Mouse (Mus musculus): ENCODE data around the gene Phf12. TPM values are rescaled to one million over a fixed set of nuclear protein-coding genes. Genes with fewer than 3 reads are reported as not detected.

Gene Phf12
- total and polyA plus RNA-seq, 2 experiments from 2014 or later = 7.3 to 25.1 TPM

DNA sequence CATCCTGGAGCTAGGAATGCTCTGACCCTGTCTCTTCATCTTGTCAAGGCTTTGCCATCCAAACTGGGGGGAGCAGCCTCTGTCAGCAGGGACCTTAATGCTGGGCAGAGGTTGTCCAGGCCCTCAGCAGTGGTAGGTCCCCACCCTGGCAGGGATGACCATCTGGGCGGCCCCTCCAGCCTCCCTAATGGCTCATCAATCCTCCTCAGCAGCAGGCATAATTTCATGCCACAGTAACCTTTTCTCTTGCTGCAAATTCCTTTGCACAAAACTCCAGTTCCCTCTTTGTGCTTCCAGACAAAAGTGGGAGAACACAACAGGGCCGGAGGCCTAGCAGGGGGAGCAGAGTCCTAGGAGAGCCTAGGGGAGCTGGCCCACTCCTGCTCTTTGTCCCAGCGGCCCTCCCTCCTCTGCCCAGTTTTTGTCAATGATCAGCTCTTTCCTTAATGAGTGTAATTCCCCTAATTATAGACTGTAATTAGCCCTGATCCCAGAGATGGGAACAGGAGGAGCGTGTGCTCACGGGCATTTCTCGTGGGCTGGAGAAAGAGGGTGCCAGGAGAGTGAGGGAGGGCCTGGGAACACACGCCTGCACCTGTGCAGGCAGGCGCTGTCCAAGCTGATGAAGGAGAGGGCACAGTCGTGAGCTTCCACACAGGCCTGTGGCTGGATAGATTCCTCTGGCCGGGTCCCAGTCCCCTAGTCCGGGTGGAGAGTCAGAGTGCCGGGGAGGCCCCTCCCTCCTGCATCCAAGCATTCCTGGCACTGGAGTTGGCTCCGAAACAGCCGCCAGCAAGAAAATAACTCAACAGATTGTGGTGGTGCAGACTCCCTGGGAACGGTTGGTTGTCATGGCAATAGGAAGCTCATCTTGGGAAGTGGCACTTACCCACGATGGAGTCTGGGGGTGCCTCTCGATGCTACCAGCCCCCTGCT is 17.2 kb upstream of the Phf12 start:
- DNase-seq (ENCODE audit: low spot score) (no peak), ATAC-seq (ENCODE audit: insufficient read depth, low read depth) (peak; percentile 65)
- H3K4me1 ChIP-seq (ENCODE audit: control insufficient read depth, insufficient read depth) = no peaks in the 10 kb centered on the region
- no peak overlapping the region for H3K9ac ChIP-seq (replicated peaks; ENCODE audit: low read depth, low read length)
- no peak for TF ChIP-seq EP300 (IDR thresholded peaks at IDR 0.05; ENCODE audit: low read depth)
- no peaks in the 10 kb centered on the region for H3K36me3 ChIP-seq (replicated peaks; ENCODE audit: control insufficient read depth, insufficient read depth, low read length)
- no peaks in the 10 kb centered on the region for H3K27me3 ChIP-seq (ENCODE audit: control insufficient read depth, insufficient read depth, low read length)
- H3K4me3 ChIP-seq (ENCODE audit: low read depth, low read length) = no peak overlapping the region
- no peak overlapping the region for H3K4me2 ChIP-seq (ENCODE audit: low read depth, low read length)
- no peaks in the 10 kb centered on the region for H3K9me3 ChIP-seq (replicated peaks; ENCODE audit: control insufficient read depth, low read length)
- 28% methylated on average over 17 of the region's 17 CpGs for WGBS
- H3K27ac ChIP-seq (ENCODE audit: low read depth) = no peak overlapping the region

- ATAC-seq (ENCODE audit: insufficient read depth, low read depth) = no peak
- DNase-seq (ENCODE audit: low spot score) = no peak
- H3K9ac ChIP-seq (replicated peaks; ENCODE audit: low read depth, low read length) = no peak overlapping the region
- H3K4me3 ChIP-seq (ENCODE audit: low read depth, low read length) = no peak overlapping the region
- no peak overlapping the region for H3K27ac ChIP-seq (ENCODE audit: low read depth)
- H3K9me3 ChIP-seq (replicated peaks; ENCODE audit: control insufficient read depth, low read length) = no peaks in the 10 kb centered on the region
- no peak overlapping the region for H3K4me2 ChIP-seq (ENCODE audit: low read depth, low read length)
- WGBS = 41% methylated on average over 5 of the region's 5 CpGs
- no peak for TF ChIP-seq CTCF (IDR thresholded peaks at IDR 0.05; ENCODE audit: low read depth)
- TF ChIP-seq EP300 (IDR thresholded peaks at IDR 0.05; ENCODE audit: low read depth) = no peak
- H3K27me3 ChIP-seq (ENCODE audit: control insufficient read depth, insufficient read depth, low read length) = no peaks in the 10 kb centered on the region
- H3K36me3 ChIP-seq (replicated peaks; ENCODE audit: control insufficient read depth, insufficient read depth, low read length) = no peaks in the 10 kb centered on the region
- H3K4me1 ChIP-seq (ENCODE audit: control insufficient read depth, insufficient read depth) = no peaks in the 10 kb centered on the region
Measured at GRCm38 (mm10) chr11:77966037-77966391, 16.5 kb upstream of the Phf12 start.

DNA sequence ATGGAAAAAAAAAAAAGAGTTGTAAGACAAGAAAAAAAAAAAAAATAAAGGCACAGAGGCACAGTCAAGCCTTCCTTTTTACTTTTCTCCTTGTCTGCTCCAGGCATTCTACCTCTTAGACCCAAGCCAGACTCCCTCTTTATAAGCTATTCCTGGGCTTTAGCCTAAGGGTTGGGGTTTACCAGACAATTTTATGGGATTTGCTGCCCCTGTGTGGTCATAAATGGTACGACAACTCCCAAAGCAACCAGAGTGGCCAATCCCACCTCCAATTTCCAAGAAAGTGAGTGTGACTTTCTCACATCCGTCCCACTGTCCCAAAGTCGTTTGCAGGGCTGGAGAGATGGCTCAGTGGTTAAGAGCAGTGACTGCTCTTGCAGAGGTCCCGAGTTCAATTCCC is 15.4 kb upstream of the Phf12 start:
- Histone ChIP-seq H3K27me3 (ENCODE audit: control insufficient read depth, insufficient read depth, low read length) (no peaks in the 10 kb centered on the region), H3K4me3 (ENCODE audit: low read depth, low read length) (no peak overlapping the region), H3K36me3 (replicated peaks; ENCODE audit: control insufficient read depth, insufficient read depth, low read length) (no peaks in the 10 kb centered on the region), H3K4me1 (ENCODE audit: control insufficient read depth, insufficient read depth) (no peaks in the 10 kb centered on the region), H3K9me3 (replicated peaks; ENCODE audit: control insufficient read depth, low read length) (no peaks in the 10 kb centered on the region), H3K9ac (replicated peaks; ENCODE audit: low read depth, low read length) (no peak overlapping the region), H3K27ac (ENCODE audit: low read depth) (no peak overlapping the region), H3K4me2 (ENCODE audit: low read depth, low read length) (no peak overlapping the region)
- ATAC-seq (ENCODE audit: insufficient read depth, low read depth) (peak; percentile 45; the same call in 1 of the 2 replicates), DNase-seq (ENCODE audit: low spot score) (peak; percentile 69)
- under 1% methylated on average over 4 of the region's 4 CpGs for WGBS
- TF ChIP-seq CTCF (IDR thresholded peaks at IDR 0.05; ENCODE audit: low read depth) = peak; percentile 70
- TF ChIP-seq EP300 (IDR thresholded peaks at IDR 0.05; ENCODE audit: low read depth) = no peak

- no peak overlapping the region for H3K4me3 ChIP-seq (ENCODE audit: low read depth, low read length)
- H3K9me3 ChIP-seq (replicated peaks; ENCODE audit: control insufficient read depth, low read length) = no peaks in the 10 kb centered on the region
- no peak overlapping the region for H3K27ac ChIP-seq (ENCODE audit: low read depth)
- H3K27me3 ChIP-seq (ENCODE audit: control insufficient read depth, insufficient read depth, low read length) = peaks cover 13% of the 10 kb centered on the region; the same call in 1 of the 2 replicates
- no peaks in the 10 kb centered on the region for H3K36me3 ChIP-seq (replicated peaks; ENCODE audit: control insufficient read depth, insufficient read depth, low read length)
- no peak overlapping the region for H3K4me2 ChIP-seq (ENCODE audit: low read depth, low read length)
- DNase-seq (ENCODE audit: low spot score) (no peak), ATAC-seq (ENCODE audit: insufficient read depth, low read depth) (no peak)
- H3K9ac ChIP-seq (replicated peaks; ENCODE audit: low read depth, low read length) = no peak overlapping the region
- no peak for TF ChIP-seq EP300 (IDR thresholded peaks at IDR 0.05; ENCODE audit: low read depth)
- no peak for TF ChIP-seq CTCF (IDR thresholded peaks at IDR 0.05; ENCODE audit: low read depth)
- H3K4me1 ChIP-seq (ENCODE audit: control insufficient read depth, insufficient read depth) = no peaks in the 10 kb centered on the region
- 45% methylated on average over 4 of the region's 4 CpGs for WGBS
Measured at GRCm38 (mm10) chr11:77968786-77969185, 13.8 kb upstream of the Phf12 start.

DNA sequence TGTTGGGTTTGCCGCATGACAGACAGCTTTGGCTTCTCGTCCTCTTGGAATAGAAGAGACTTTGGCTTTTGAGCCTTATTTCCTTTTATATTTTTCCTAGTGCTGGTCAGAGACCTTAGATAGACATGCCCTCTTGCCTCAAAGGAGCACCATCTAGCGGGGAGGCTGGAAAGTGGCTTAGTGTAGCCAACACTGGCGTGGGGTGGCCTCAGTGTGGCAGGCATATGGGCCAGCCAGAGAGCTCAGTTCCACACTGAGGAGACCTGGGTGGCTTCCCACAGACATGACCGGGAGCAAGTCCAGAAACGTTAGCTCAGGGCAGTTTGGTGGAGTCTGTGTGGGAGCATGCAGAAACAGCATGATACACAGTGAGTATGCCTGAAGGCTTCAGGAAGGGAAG is 11.8 kb upstream of the Phf12 start:
- Histone ChIP-seq H3K36me3 (replicated peaks; ENCODE audit: control insufficient read depth, insufficient read depth, low read length) (no peaks in the 10 kb centered on the region), H3K9me3 (replicated peaks; ENCODE audit: control insufficient read depth, low read length) (no peaks in the 10 kb centered on the region), H3K4me1 (ENCODE audit: control insufficient read depth, insufficient read depth) (no peaks in the 10 kb centered on the region), H3K9ac (replicated peaks; ENCODE audit: low read depth, low read length) (no peak overlapping the region), H3K27ac (ENCODE audit: low read depth) (no peak overlapping the region), H3K4me2 (ENCODE audit: low read depth, low read length) (no peak overlapping the region), H3K27me3 (ENCODE audit: control insufficient read depth, insufficient read depth, low read length) (peaks cover 16% of the 10 kb centered on the region; the same call in 1 of the 2 replicates), H3K4me3 (ENCODE audit: low read depth, low read length) (no peak overlapping the region)
- 77% methylated on average over 6 of the region's 6 CpGs for WGBS
- no peak for TF ChIP-seq EP300 (IDR thresholded peaks at IDR 0.05; ENCODE audit: low read depth)
- no peak for TF ChIP-seq CTCF (IDR thresholded peaks at IDR 0.05; ENCODE audit: low read depth)
- DNase-seq (ENCODE audit: low spot score) = no peak
- ATAC-seq (ENCODE audit: insufficient read depth, low read depth) = no peak
